Mouse (Mus musculus) monocyte, adult 2 months (primary cell): ENCODE results near the gene Nme2.
A peak's percentile ranks its signal among the peaks of the same experiment; 100 is the strongest.
"Not testable (repeated sequence)": the region's sequence is repeated elsewhere in the genome, so short reads cannot be mapped to it uniquely, and the experiment has no call there.

Source experiments
- DNase-seq, 2 experiments: peaks; one replicate each; pipeline ENCODE4 v3.0.0; 2022; ENCODE audit warnings: low spot score in 2 of 2, low read depth in 1 of 2

Nme2 gene

DNA sequence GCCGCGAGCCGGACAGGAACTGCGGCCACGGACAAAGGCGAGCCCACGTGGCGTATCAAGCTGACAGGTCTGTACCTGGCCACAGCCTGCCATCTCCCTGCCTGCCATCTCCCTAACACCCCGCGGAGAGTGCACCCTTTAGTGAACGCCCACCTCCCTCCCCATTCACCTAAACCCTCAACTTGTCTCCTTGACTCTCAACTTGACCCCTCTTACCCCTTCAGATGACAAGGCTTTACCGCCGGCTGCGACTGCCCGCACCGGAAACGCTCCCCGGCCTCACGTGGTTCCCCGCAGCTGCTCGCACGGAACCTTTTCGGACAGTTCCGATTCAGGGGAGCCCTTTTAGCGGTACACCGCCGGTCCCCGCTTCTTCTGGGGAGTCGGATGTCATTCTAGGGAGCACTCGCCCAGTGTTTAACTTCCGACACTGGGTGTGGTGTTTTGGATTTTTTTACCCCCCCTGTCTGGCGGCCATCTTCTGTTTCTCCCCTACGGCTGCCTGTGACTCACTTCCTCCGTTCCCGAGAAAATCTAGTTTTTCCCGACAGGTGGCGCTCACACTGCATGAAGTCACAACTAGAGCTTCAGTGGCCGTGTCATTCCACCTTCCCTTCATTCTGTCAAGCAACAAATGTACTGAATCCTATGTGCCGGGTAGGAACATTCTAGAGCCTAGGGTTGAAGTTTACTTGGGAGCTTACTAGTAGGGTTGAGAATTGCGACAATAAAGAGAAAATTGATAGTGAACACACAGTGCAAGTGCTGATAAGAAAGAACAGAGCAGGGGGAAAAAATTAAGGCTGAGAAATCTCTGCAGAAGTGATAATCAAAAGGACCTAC, 12.2 kb upstream of the Nme2 start, which contains the start of the genes Gm20390 and Nme1:
Gm20390 (minus strand) TSS at position 289 of the 843 bp plus-strand sequence.
Nme1 (minus strand) TSS at position 517 of the 843 bp plus-strand sequence.
- DNase-seq: peak; percentile 91 to 97

DNA sequence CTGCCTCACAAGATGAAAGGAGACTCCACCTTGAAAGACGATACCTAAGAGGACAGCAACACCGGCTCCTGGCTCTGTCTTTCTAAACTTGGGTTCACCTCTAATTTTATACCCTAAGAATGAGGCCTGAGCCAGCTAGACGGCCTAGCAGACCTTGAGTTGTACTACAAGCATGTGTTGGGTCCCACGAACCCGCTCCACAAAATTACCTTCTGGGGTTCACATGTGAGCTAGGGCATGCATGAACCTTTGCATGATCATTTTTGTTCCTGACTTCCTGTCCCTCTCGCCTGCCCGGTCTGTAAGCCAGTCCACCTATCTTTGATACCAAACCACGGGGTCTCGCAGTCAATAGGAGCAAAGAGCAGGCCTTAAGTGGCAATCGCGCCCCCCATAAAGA, 11.3 kb upstream of the Nme2 start:
- no peak for DNase-seq

DNA sequence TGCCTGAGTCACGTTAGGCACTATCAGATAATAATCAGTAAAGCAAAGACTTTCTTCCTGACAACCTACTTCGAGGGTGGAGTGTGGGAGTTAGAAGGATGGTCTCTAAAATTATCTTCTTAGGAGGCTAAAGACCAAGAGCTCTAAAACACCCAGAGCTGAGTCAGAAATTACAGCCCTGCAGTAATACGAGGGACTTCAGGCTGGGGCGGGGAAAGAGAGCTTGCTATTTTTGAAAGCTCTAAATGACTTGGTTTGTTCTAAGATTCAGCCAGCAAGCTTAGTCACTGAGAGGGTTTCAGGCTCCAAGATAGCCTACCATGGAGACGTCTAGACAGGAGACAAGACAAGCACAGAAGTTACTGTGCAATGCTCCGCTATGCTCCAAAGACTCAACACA, 9.3 kb upstream of the Nme2 start:
- DNase-seq: no peak

DNA sequence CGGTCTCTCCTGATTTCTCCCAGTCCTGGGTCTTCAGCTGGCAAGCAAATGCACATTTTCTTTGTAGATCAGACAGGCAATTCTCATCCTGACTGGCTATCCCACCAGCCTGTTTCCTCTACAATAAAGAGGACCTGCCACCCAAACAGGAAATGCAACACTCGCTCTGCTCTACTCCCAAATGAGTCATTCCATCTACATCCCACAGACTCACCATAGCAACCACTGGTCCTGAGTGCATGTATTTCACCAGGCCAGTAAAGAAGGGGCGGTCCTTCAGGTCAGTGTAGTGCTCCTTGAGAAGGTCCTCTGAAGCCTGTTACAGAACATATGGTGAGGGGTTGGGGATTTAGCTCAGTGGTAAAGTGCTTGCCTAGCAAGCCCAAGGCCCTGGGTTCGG, 7.0 kb upstream of the Nme2 start:
- DNase-seq: peak; percentile 34 to 59

DNA sequence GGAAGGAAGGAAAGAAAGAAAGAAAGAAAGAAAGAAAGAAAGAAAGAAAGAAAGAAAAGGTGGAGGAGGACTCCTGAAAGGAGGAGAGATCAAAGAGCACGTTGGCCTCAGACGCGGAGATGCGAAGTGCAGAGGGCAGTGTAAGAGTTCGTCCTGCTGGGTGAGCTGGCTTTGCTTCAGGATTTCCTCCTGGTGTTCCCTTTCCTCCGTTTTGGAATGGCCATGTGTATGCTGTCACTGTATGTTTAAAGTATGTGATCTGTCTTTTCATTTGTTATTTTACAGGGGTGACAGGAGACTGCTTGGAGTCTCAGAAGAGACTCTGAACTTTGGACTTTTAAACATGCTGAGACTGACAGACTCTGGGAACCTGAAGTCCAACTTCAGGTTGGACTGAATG, 5.4 kb upstream of the Nme2 start:
- no peak for DNase-seq

DNA sequence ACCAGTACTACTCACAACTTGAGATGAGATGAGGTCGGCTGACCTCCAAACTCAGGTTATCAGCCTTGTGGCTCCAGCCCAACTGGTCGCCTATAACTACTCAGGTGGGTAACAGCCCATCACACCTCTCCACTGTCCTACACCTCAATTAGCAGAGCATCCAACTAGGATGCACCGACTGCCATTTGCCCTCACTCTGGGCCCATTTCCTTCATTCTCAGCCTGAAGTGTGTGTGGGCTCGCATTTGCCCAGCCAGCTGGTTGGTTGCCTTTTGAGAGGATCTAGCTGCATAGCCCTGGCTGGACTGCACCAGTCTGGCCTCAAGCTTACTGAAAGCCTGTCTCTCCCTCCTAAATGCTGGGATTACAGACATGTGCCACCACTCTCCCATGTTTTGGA, 1.7 kb upstream of the Nme2 start:
- no peak for DNase-seq

DNA sequence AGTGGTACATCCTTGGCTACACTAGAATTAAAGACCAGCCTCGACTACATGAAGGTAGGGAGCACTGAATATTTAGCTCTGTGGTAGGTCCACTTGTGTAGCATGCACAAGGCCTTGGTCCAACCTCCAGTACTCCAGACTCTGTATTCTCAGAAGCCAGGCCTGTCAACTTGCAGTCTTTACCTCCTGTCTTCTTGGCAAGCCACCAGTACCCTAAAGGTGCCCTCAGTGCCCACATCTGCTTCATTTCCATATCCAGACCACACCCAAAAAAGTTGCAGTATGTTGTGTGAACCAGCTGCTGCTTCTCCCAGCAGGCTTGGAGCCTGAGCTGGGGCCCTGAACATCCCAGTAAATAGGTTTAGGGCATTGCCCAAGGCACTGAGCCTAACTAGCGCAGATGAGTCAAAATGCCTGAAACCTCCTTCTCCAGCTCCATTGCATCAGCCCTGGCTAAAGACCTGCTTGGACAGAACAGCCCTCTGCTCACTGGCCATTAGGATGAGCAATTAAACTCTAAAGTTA, 1.0 kb upstream of the Nme2 start:
- no peak for DNase-seq

DNA sequence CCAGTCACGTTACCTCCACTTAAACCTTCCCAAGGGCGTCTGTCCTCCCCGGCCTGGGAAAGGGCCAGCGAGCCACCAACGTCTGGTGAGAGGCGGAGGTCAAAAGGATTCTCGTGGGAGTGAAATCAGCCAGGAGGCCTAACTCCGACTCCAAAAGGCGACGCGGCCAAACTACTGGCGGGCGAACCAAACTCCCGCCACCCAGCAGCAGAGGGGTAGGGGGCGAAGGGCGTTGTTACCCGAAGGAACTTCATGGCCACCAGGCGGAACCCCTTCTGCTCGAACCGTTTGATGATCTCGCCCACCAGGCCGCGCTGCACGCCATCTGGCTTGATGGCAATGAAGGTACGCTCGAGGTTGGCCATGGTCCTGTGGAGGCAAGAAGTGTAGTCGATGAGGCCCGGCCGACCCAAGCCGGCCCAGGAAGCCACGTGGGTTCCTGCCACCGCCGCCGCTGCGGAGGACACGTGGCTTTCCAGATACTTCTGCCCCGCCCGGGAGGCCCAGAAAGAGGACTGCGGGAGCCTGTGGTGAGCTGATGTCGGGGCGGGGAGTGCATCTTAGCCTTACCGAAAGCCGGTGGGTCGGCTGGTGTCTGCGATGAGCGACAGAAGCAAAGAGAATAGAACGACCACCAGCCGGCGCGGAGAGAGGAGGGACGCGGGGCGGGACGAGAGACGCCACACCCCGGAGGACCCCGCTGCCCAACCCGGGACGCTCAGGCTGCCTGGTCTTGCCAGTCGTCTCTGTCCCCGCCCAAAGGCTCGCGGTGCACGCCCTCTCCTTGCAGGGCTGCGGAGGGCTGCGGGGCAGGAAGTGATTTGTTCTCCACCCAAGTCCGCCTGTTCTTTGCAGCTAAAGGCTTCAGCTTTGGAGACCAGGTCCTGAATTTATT, 556 bp downstream of the Nme2 start:
- peak; percentile 78 to 84 for DNase-seq

DNA sequence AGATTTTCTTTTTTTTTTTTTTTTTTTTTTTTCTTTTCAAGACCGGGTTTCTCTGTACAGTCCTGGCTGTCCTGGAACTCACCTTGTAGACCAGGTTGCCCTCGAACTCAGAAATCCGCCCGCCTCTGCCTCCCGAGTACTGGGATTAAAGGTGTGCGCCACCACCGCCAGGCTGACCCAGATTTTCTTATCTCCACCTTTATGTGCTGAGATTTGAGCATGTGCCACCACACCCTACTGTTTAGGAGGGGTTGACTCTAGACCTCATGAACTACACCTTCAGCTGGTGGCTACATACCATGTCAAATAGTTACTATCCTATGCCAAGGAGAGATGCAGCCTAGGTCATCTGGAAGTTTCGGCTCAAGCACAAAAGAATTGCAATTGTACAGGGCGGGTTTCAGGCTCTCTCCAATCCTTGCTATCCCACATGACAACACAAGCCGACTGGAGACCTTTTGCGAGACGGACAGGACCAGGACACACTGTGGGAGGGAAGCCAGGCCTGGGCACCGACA, 1.3 kb downstream of the Nme2 start:
- DNase-seq: no peak

DNA sequence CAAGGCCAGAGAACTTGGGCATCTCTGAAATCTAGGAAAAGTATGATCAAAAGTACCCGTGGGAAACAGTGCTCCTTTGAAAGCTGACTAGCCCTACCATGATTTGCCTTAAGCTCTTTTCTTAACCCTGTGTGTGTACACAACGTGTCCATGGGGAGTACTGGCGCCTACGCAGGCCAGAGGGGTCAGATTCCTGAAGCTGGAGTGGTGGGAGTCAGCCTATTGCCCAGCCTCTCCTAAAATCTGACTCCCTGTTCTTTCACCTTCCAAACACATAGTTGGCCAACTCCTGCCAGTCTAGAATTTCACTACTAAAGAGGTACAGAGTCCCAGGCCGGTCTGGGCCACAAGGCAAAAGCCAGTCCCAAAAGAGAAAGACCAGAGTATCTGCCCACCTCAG, 3.7 kb downstream of the Nme2 start:
- no peak for DNase-seq

DNA sequence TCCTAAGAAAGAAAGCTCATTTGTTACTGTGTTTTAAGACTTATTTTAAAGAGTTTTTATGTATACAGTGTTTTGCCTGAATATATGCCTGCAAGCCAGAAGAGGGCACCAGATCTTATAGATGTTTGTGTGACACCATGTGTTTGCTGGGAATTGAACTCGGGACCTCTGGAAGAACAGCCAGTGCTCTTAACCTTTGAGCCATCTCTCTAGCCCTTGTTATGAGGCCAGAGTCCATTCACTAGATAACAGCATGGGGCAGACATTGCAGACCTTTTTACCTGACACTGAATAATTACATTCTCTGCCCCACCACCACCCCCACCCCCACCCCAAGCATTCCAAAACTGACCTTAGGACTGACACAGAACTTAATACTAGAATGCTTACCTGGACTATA, 6.0 kb downstream of the Nme2 start:
- no peak for DNase-seq

DNA sequence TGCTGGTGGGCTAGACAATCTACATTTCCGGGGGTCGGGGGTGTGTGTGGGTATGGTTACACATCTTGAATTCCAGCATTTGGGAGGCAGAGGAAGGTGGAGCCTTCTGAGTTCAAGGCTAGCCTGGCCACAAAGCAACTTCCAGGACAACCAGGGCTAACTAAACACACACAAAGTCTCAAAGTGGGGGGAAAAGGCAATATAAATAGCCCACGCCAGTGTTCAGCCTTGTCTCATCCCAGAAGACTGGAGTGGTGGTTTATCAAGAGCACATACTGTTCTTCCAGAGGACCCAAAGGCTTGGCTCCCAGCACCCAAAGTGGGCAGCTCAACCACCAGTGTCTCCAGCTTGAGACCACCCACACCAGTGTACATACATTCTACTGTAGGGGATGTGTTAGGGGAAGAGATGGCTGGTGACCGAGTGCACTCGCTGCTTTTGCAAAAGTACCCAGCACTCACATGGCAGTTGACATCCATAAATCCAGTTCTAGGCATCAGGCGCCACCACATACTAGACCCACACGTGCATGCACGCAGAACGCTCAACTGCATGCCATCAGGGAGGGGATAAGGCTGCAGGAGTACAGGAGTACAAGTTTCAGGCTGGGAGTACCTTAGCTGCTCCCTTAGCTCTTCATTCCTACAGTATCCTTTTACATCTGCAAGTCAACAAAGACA, 7.0 kb downstream of the Nme2 start:
- DNase-seq: no peak

DNA sequence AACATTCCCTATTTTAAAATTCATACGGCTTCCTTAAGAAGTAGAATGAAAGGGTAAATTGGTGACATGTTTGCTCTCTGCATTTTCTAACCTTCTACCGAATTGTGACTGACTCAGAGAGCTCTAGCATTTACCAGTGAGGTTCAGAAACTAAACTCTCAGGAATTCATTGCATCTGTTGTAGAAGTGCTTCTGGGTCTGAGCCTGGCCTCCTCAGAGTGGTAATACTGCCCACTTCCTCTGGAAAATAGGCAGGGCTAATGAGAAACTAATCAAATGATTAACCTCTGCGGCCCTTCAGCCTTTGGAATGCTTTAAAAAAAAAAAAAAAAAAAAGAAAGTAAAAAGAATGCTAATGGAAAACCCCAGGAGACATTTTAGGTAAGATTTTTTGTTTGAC, 11.1 kb downstream of the Nme2 start:
- no peak for DNase-seq

DNA sequence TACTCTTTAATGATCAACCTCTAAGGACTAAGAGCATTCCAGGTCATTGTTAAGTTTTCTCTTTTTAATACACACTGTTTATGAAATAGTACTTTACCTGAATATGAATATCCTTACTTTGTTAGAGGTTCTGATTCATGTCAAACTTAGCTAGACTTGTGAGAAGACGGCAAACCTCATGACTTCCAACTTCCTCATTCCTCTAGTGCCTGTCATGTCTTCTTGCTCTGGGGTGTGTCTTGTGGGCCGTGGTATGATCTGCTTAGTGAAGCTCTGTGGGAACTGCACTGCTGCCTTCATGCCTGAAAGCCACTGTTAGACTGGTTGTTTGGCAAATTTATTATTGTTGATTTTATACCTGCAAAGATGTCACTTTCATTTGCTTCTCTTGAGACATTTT, 15.2 kb downstream of the Nme2 start:
- no peak for DNase-seq

DNA sequence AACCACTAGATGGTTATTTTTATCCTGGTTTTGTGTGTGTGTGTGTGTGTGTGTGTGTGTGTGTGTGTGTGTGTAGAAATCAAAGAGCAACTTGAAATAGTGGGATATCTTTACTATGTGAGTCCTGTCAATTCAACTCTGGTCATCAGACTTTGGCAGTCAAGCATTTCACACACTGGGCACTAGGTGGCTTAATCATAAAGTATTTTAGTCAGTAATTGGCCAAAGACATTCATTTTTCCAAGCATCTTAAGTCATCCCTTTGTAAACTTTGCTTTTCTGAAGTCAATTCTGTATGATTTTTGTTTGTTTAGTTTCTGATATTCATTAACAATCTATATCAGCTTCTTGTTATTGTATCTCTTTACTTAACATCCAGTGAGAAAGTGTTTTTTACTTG, 27.0 kb downstream of the Nme2 start:
- no peak for DNase-seq

DNA sequence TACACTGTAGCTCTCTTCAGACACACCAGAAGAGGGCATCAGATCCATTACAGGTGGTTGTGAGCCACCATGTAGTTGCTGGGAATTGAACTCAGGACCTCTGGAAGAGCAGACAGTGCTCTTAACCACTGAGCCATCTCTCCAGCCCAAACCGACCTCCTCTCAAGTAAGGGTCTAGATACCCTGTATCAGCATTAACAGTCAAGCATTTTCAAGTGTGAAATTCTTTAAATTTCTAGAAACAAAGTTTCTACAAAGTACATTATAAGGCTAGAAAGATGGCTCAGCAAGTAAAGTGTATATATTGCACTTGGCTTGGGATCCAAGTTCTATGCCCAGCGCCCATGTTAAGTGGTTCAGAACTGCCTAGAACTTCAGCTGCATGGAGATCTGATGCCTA, 41.0 kb downstream of the Nme2 start:
- not testable (repeated sequence) for DNase-seq

DNA sequence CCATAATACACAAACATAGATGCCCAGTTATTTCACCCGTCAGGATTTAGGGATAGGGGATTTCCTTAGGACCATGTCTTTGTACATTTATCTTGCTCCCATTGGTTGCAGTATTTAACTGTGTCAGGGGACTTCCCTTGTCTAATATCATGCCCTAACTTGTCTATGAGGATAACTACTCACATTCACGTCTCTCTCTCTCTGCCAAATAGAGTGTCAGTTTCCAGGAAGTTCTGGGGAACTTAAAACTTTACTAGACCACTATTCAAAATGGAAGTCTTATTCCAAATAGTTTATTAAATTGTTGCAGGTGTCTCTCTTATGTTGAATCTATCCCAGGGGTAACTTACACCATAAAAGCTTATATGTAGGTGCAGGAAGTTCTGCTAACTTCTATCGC, 44.5 kb downstream of the Nme2 start:
- DNase-seq: no peak

DNA sequence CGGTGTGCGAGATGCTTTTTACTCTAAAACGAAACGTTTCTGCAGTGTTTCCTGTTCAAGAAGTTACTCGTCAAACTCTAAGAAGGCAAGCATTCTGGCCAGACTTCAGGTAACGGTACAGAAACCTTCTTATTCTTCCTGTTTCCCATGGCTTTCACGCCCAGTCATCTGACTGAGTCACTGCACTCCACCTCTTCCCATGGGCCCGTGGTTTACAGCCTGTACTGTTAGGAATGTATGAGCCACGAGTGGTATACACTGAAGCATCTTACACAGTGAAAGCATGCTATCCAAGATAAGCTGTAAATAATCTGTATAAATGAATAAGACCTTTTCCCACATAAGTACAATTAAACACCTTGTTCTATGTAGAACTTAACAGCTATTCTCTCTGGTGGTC, 47.2 kb downstream of the Nme2 start:
- DNase-seq: no peak

DNA sequence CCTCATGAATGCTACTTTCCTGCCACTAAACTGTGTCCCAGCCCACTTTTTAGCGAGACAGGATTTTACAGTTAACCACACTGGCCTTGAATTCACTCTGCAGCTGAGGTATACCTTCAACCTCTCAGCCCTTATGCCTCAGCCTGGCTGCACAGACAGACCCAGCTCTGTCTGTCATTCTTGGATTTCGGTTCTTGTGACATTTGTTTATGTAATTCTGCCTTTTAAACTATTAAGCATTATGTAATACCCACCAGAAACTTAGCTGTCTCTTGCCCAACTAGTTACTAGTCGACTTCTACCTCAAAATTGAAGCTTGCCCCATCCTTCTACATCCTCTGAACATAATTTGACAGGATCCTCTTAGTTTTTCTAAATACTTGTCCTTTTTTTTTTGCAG, 48.2 kb downstream of the Nme2 start:
- no peak for DNase-seq

DNA sequence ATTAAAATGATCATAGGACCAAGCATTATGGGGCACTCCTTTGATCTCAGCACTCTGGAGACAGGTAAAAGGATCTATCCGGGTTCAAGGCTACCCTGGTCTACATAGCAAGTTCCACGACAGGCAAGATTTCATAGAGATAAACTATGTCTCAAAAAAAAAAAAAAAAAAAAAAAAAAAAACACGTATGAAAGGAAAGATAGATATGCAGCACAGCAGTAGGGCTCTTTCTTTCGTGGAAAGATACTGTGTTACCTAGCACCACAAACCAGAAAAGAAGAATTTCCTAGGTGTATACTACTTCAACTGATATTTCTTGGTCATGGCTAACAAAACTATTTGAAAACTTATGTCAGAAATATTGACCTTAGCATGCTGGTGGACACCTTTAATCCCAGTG, 49.2 kb downstream of the Nme2 start:
- no peak for DNase-seq
